In the genomic region with DNA sequence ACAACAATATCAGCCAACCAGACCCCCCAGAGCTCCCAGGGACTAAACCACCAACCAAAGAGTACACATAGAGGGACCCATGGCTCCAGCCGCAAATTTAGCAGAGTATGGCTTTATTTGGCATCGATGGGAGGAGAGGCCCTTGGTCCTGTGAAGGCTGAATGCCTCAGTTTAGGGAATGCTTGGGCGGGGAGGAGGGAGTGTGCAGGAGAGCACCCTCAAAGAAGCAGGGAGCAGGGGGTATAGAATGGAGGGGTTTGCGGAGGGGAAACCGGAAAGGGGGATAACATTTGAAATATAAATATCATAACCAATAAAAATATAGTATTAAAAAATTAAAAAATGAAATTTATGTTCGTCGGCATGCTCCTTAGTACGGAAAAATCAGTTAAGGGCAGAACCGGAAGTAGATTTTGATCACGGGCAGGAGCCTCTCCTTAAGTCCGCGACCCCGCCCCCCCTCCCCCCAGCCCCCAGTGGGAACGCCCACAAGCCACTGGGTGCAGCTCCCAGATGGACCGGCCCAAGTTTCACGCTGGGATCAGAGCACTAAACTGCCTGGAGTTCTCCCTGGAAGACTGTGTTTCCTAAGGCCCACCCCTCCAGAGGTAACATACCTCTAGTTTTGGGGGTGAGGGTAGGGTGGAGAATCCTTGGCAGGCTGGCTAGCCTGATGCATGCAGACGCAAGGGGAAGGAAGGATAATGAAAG, we compare ENCODE assay signal across 8 mouse cellular contexts. TPM values are rescaled to one million over a fixed set of nuclear protein-coding genes. Genes with fewer than 3 reads are reported as not detected.
A peak's percentile ranks its signal among the peaks of the same experiment; 100 is the strongest.
DNase-seq lines count a peak whose midpoint lies in the region; ATAC-seq and TF ChIP-seq lines count a peak whose summit lies in the region.

No protein-coding gene starts in this region.

- intact Hi-C loops in left cerebral cortex, postnatal 25 days (cut with DNase I): no loop called here

- H3K9ac ChIP-seq in hindbrain, embryonic 13.5 days: no peak overlapping the region; the same call in 1 of the 2 replicates
- 0 out of 2 replicates have a peak overlapping the region, but pooled peaks have one; percentile 23 for H3K9ac ChIP-seq in lung, postnatal 0 days (replicated peaks; ENCODE audit: low read depth)

- no peaks in the 10 kb centered on the region for H3K9me3 ChIP-seq in hindbrain, embryonic 13.5 days
- H3K9me3 ChIP-seq in lung, postnatal 0 days (ENCODE audit: low read length): no peaks in the 10 kb centered on the region

- peak overlapping the region; percentile 42 for H3K4me2 ChIP-seq in hindbrain, embryonic 13.5 days
- H3K4me2 ChIP-seq in lung, postnatal 0 days (replicated peaks; ENCODE audit: low read depth, low read length): peak overlapping the region; percentile 54

- TF ChIP-seq CTCF in lung, postnatal 0 days (IDR thresholded peaks at IDR 0.05): no peak

- no peaks in the 10 kb centered on the region for H3K27me3 ChIP-seq in hindbrain, embryonic 13.5 days
- H3K27me3 ChIP-seq in lung, postnatal 0 days (replicated peaks; ENCODE audit: insufficient read depth, low read length): no peaks in the 10 kb centered on the region

- DNase-seq in thymus, postnatal 14 days: peak; percentile 5
- DNase-seq in thymus, postnatal 10 days (ENCODE audit: low spot score in 2 of 2): no peak
- DNase-seq in lung, postnatal 0 days (ENCODE audit: low spot score): peak; percentile 23
- no peak for DNase-seq in left cerebral cortex, postnatal 25 days (ENCODE audit: low spot score in 2 of 2)
- no peak for DNase-seq in gastrocnemius, adult 8-10 months (ENCODE audit: low spot score in 2 of 2)
- no peak for DNase-seq in urinary bladder, postnatal 25 days (ENCODE audit: low spot score)

- H3K4me1 ChIP-seq in hindbrain, embryonic 13.5 days (replicated peaks): 0 out of 2 replicates have a peak, but pooled peaks cover 2% of the 10 kb centered on the region
- H3K4me1 ChIP-seq in lung, postnatal 0 days (ENCODE audit: insufficient read depth, low read depth, low read length): no peaks in the 10 kb centered on the region; the same call in 1 of the 2 replicates

- no peaks in the 10 kb centered on the region for H3K36me3 ChIP-seq in hindbrain, embryonic 13.5 days
- H3K36me3 ChIP-seq in lung, postnatal 0 days (ENCODE audit: insufficient read depth, low read length): no peaks in the 10 kb centered on the region

- no peak for ATAC-seq in hindbrain, embryonic 13.5 days (ENCODE audit: low FRiP score)
- peak; percentile 64 for ATAC-seq in lung, postnatal 0 days
- no peak for ATAC-seq in erythroblast, adult 5-6 weeks (replicated peaks; ENCODE audit: low FRiP score, poor library complexity, severe bottlenecking)

- peak overlapping the region; percentile 14 for H3K4me3 ChIP-seq in hindbrain, embryonic 13.5 days
- H3K4me3 ChIP-seq in lung, postnatal 0 days (ENCODE audit: low read depth, low read length): peak overlapping the region; percentile 20; the same call in 1 of the 2 replicates

- TF ChIP-seq EP300 in lung, postnatal 0 days (IDR thresholded peaks at IDR 0.05): no peak

- 21% methylated on average over 17 of the region's 17 CpGs for WGBS in hindbrain, embryonic 13.5 days
- 8% methylated on average over 17 of the region's 17 CpGs for WGBS in lung, postnatal 0 days

- H3K27ac ChIP-seq in hindbrain, embryonic 13.5 days: no peak overlapping the region
- no peak overlapping the region for H3K27ac ChIP-seq in lung, postnatal 0 days (ENCODE audit: low read length)

RNA-seq across cellular contexts. Expression of a gene that starts 34.1 kb away (rescaled TPM):
- 125 and 134 TPM in 2 replicates for polyA plus RNA-seq in hindbrain, embryonic 13.5 days (2015; fragmentation: Nextera tagmentation; extraction: Ambion mirVana)
- polyA plus RNA-seq in lung, postnatal 0 days (2015; fragmentation: Nextera tagmentation; extraction: Ambion mirVana): 12.6 and 13.6 TPM in 2 replicates
- total RNA-seq in left cerebral cortex, postnatal 25 days (2021): 10 to 100 TPM; 32.7 to 36.0 TPM
- total RNA-seq in erythroblast, adult 5-6 weeks (2015; ENCODE audit: low replicate concordance): 0.42 and 4.0 TPM in 2 replicates
- 1.8 and 4.5 TPM in 2 replicates for total RNA-seq in erythroblast, adult 5-6 weeks (2017; ENCODE audit: low replicate concordance)
- 1 to 10 TPM; 5.8 to 9.5 (median 6.8) TPM for total RNA-seq in gastrocnemius, adult 8-10 months (2022)

RNA-seq across cellular contexts. Expression of a gene that starts 41.7 kb away (rescaled TPM):
- polyA plus RNA-seq in hindbrain, embryonic 13.5 days (2015; fragmentation: Nextera tagmentation; extraction: Ambion mirVana): 1.9 and 2.3 TPM in 2 replicates
- polyA plus RNA-seq in lung, postnatal 0 days (2015; fragmentation: Nextera tagmentation; extraction: Ambion mirVana): 1.7 and 2.0 TPM in 2 replicates
- 1 to 10 TPM; 7.2 to 8.2 TPM for total RNA-seq in left cerebral cortex, postnatal 25 days (2021)
- total RNA-seq in erythroblast, adult 5-6 weeks (2015; ENCODE audit: low replicate concordance): 1.5 and 6.7 TPM in 2 replicates
- total RNA-seq in erythroblast, adult 5-6 weeks (2017; ENCODE audit: low replicate concordance): 0.68 and 2.8 TPM in 2 replicates
- total RNA-seq in gastrocnemius, adult 8-10 months (2022): 1 to 10 TPM; 4.0 to 5.3 (median 4.4) TPM

Comparison
In these comparisons a context has a peak if more than half of its experiments do, and no peak if none do; other contexts are left out.
1. DNase-seq: peak in thymus, postnatal 14 days (single experiment) and lung, postnatal 0 days (single experiment); none in thymus, postnatal 10 days (0 of 2), left cerebral cortex, postnatal 25 days (0 of 2), gastrocnemius, adult 8-10 months (0 of 2) and urinary bladder, postnatal 25 days (single experiment).